Mouse (Mus musculus) right cerebral cortex, postnatal 25 days (tissue): Measurements from ENCODE around the gene Pla2g7.

Experiments
- DNase-seq: peaks from one replicate; pipeline ENCODE4 v3.0.0; 2022

Pla2g7 gene

GRCm38 (mm10) chr17:43649641-43650436 is 81.9 kb downstream of the Pla2g7 start:
- no peak for DNase-seq

- DNase-seq = no peak
Measured at GRCm38 (mm10) chr17:43651314-43652046, 83.6 kb downstream of the Pla2g7 start.
